Mouse (Mus musculus): ENCODE data around the gene A530032D15Rik. TPM values are rescaled to one million over a fixed set of nuclear protein-coding genes. Genes with fewer than 3 reads are reported as not detected.
"Not testable (repeated sequence)": the region's sequence is repeated elsewhere in the genome, so short reads cannot be mapped to it uniquely, and the experiment has no call there.

The A530032D15Rik gene
- polyA plus RNA-seq, 1 experiment from 2014 or later: not detected

DNA sequence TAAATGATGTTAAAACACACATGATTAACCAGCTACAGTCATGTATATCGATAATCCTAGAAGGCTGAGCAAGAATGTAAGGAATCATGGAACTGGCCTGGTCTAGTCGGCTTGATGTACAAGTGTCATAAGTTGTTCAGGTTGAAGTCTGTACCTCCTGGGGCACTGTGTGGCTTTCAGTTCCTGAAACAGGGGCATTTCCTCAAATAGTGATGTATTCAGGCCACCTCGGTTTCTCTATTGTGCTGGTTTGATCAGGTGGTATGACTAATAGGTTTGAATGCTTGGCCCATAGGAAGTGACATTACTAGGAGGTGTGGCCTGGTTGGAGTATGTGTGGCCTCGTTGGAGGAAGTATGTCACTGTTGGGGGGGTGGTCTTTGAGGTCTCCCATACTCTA, 75.3 kb downstream of the A530032D15Rik start:
- H3K4me3 ChIP-seq; H3K27ac ChIP-seq (ENCODE audit: poor library complexity, severe bottlenecking); H3K9me3 ChIP-seq (replicated peaks); H3K9ac ChIP-seq; ATAC-seq (ENCODE audit: insufficient number of reproducible peaks, low FRiP score); H3K4me1 ChIP-seq (replicated peaks); H3K27me3 ChIP-seq (replicated peaks); H3K36me3 ChIP-seq; H3K4me2 ChIP-seq: not testable (repeated sequence)
- WGBS: 78% methylated on average over 3 of the region's 4 CpGs

GRCm38 (mm10) chr1:85033616-85034015, 76.0 kb downstream of the A530032D15Rik start:
- H3K4me3 ChIP-seq; H3K9me3 ChIP-seq (replicated peaks); H3K36me3 ChIP-seq; H3K4me2 ChIP-seq; H3K27me3 ChIP-seq (replicated peaks); ATAC-seq (ENCODE audit: insufficient number of reproducible peaks, low FRiP score); H3K9ac ChIP-seq; H3K27ac ChIP-seq (ENCODE audit: poor library complexity, severe bottlenecking); H3K4me1 ChIP-seq (replicated peaks): not testable (repeated sequence)
- 88% methylated on average over 5 of the region's 6 CpGs for WGBS

Other genes with a start within 250 kb of the A530032D15Rik start
- 0.17 and 0.26 TPM in 2 replicates for gene Slc16a14, start 174.7 kb downstream of the A530032D15Rik start, polyA plus RNA-seq (2016; fragmentation: Nextera tagmentation; extraction: Ambion mirVana)
- gene Gm10553, start 9.7 kb downstream of the A530032D15Rik start, polyA plus RNA-seq (2016; fragmentation: Nextera tagmentation; extraction: Ambion mirVana): not detected in 2 replicates
- not detected in 2 replicates for gene C130026I21Rik, start 160.7 kb upstream of the A530032D15Rik start, polyA plus RNA-seq (2016; fragmentation: Nextera tagmentation; extraction: Ambion mirVana)